8 mouse cellular contexts compared by ENCODE assay signal in genomic region chr7:70359791-70360581, GRCm38 (mm10). TPM values are rescaled to one million over a fixed set of nuclear protein-coding genes. Genes with fewer than 3 reads are reported as not detected.
A peak's percentile ranks its signal among the peaks of the same experiment; 100 is the strongest.
DNase-seq lines count a peak whose midpoint lies in the region; ATAC-seq lines count a peak whose summit lies in the region.

No protein-coding gene starts in this region.

- peaks cover 88% of the 10 kb centered on the region for H3K27me3 ChIP-seq in megakaryocyte, embryonic 14.5 days (replicated peaks)
- peaks cover 22% of the 10 kb centered on the region for H3K27me3 ChIP-seq in limb, embryonic 12.5 days

- H3K4me1 ChIP-seq in megakaryocyte, embryonic 14.5 days: peaks cover 42% of the 10 kb centered on the region
- H3K4me1 ChIP-seq in limb, embryonic 12.5 days (replicated peaks): peaks cover 38% of the 10 kb centered on the region

- H3K9ac ChIP-seq in limb, embryonic 12.5 days (replicated peaks): peak overlapping the region; percentile 99

- H3K27ac ChIP-seq in limb, embryonic 12.5 days: peak overlapping the region; percentile 99

- no peak for ATAC-seq in megakaryocyte, adult 5-6 weeks (ENCODE audit: poor library complexity, severe bottlenecking)
- ATAC-seq in limb, embryonic 12.5 days (ENCODE audit: insufficient number of reproducible peaks, insufficient read depth, low FRiP score, low TSS enrichment, low read depth): no peak
- ATAC-seq in megakaryocyte-erythroid progenitor cell, adult 5-6 weeks (replicated peaks; ENCODE audit: low FRiP score, low TSS enrichment, poor library complexity, severe bottlenecking): no peak
- ATAC-seq in inflammation-experienced regulatory T-cells, adult 6 months: no peak

- under 1% methylated on average over 73 of the region's 75 CpGs for WGBS in limb, embryonic 12.5 days

- DNase-seq in embryo, embryonic 10.5 days (ENCODE audit: low spot score): peak; percentile 57
- peak; percentile 39 for DNase-seq in heart, postnatal 4 days
- DNase-seq in ovary, postnatal 10 days (ENCODE audit: low spot score): peak; percentile 48

- no peaks in the 10 kb centered on the region for H3K36me3 ChIP-seq in megakaryocyte, embryonic 14.5 days (replicated peaks; ENCODE audit: low read length)
- H3K36me3 ChIP-seq in limb, embryonic 12.5 days: peaks cover 28% of the 10 kb centered on the region

- H3K9me3 ChIP-seq in megakaryocyte, embryonic 14.5 days: peaks cover 24% of the 10 kb centered on the region
- no peaks in the 10 kb centered on the region for H3K9me3 ChIP-seq in limb, embryonic 12.5 days

- H3K4me3 ChIP-seq in megakaryocyte, embryonic 14.5 days (replicated peaks): peak overlapping the region; percentile 90
- peak overlapping the region; percentile 85 for H3K4me3 ChIP-seq in limb, embryonic 12.5 days (replicated peaks)

- peak overlapping the region; percentile 90 for H3K4me2 ChIP-seq in limb, embryonic 12.5 days

RNA-seq across cellular contexts. Expression of gene Nr2f2, which starts 6.5 kb away (rescaled TPM):
- polyA plus RNA-seq in megakaryocyte, embryonic 14.5 days (2012; ENCODE audit: insufficient read depth, low replicate concordance): 0.43 and 5.4 TPM in 2 replicates
- not detected in 2 replicates for total RNA-seq in megakaryocyte, adult 5-6 weeks (2015)
- not detected in 2 replicates for total RNA-seq in megakaryocyte, adult 5-6 weeks (2017)
- total RNA-seq in heart, postnatal 4 days (2021): 10 to 100 TPM; 34.3 to 35.0 TPM
- 71.8 and 76.9 TPM in 2 replicates for polyA plus RNA-seq in limb, embryonic 12.5 days (2016; fragmentation: Nextera tagmentation; extraction: Ambion mirVana)
- total RNA-seq in megakaryocyte-erythroid progenitor cell, adult 5-6 weeks (2014; fragmentation: Nextera tagmentation): not detected in 2 replicates
- not detected in 2 replicates for total RNA-seq in megakaryocyte-erythroid progenitor cell, adult 5-6 weeks (2017)
- under 1 TPM in 1 of 3 experiments, not detected in 2; 0.32 TPM for polyA plus RNA-seq in inflammation-experienced regulatory T-cells, adult 6 months (2017; shearing (Covaris generic))

Comparison
In these comparisons a context has a peak if more than half of its experiments do, and no peak if none do; other contexts are left out.
1. RNA of gene Nr2f2, which starts 6.5 kb away (total RNA-seq): 34.3 to 35.0 TPM in heart, postnatal 4 days; not detected in megakaryocyte, adult 5-6 weeks and not detected in megakaryocyte-erythroid progenitor cell, adult 5-6 weeks; every median in the first group is over 10 times any median in the second.
2. Peak in every context shown above with its lines, with median percentiles within 50 percentile points of each other: DNase-seq.